Mouse (Mus musculus): ENCODE data around the gene Mki67. TPM values are rescaled to one million over a fixed set of nuclear protein-coding genes. Genes with fewer than 3 reads are reported as not detected.
"Not testable (repeated sequence)": the region's sequence is repeated elsewhere in the genome, so short reads cannot be mapped to it uniquely, and the experiment has no call there.

The Mki67 gene
- total and polyA plus RNA-seq, 3 experiments, result 22.4 to 924 (median 272) TPM

DNA sequence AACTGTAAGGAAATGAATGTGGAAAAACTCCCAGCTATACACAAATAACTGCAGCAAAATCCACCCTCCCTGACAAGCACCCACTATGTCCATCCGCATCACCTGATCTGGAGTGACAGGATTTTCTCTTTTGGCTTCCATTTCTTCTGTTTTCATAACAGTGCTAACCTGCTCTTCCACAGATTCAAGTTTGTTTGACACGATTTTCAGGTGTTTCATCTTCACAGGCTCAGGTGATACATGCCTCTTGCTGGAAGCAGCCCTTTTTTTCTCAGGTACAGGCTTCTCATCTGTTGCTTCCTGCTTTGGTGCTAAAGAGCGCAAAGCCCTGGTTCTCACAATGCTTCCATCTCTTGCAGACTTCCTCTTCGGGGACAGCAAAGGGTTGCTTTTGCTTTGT lies 22.0 kb downstream of the Mki67 start:
- Histone ChIP-seq H3K36me3 (replicated peaks) (peaks cover 88% of the 10 kb centered on the region), H3K27me3 (ENCODE audit: insufficient read depth, low read length) (no peaks in the 10 kb centered on the region), H3K4me3 (ENCODE audit: low read depth, low read length) (no peak overlapping the region), H3K9me3 (replicated peaks) (no peaks in the 10 kb centered on the region), H3K4me1 (ENCODE audit: insufficient read depth, low read depth, low read length) (peaks cover 15% of the 10 kb centered on the region)
- ATAC-seq (ENCODE audit: extremely low read depth, insufficient number of reproducible peaks, low FRiP score, poor library complexity, severe bottlenecking) (no peak), DNase-seq (ENCODE audit: low spot score) (no peak)
- no peak for TF ChIP-seq CTCF (IDR thresholded peaks at IDR 0.05; ENCODE audit: low read depth, low read length)
- TF ChIP-seq TAL1 (conservative IDR thresholded peaks at IDR 0.05; ENCODE audit: low read depth, low read length), result no peak

DNA sequence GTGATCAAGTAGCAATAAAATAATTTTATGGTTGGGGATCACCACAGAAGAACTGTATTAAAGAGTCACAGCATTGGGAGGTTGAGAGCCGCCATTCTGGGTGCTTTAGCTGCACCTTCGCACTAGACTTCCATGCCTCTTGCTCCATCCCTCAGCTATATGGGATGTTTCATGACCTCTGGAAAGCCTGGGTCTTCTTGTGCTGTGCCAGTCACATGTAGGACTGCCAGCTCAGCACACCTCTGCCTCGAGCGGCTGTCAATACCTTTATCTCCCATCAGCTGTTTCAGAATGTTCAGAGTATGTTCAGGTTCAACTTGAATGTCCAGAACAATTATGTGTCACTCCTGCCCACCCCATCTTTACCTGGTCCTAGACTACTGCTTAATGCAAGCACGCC lies 24.2 kb downstream of the Mki67 start:
- H3K4me3 ChIP-seq (ENCODE audit: low read depth, low read length), result no peak overlapping the region
- peaks cover 88% of the 10 kb centered on the region for H3K36me3 ChIP-seq (replicated peaks)
- H3K9me3 ChIP-seq (replicated peaks), result no peaks in the 10 kb centered on the region
- ATAC-seq (ENCODE audit: extremely low read depth, insufficient number of reproducible peaks, low FRiP score, poor library complexity, severe bottlenecking) (no peak), DNase-seq (ENCODE audit: low spot score) (no peak)
- H3K27me3 ChIP-seq (ENCODE audit: insufficient read depth, low read length), result no peaks in the 10 kb centered on the region
- H3K4me1 ChIP-seq (ENCODE audit: insufficient read depth, low read depth, low read length), result peaks cover 18% of the 10 kb centered on the region
- no peak for TF ChIP-seq TAL1 (conservative IDR thresholded peaks at IDR 0.05; ENCODE audit: low read depth, low read length)
- no peak for TF ChIP-seq POLR2AphosphoS5 (IDR thresholded peaks at IDR 0.05; ENCODE audit: insufficient replicate concordance, low read depth, low read length)
- no peak for TF ChIP-seq GATA2 (IDR thresholded peaks at IDR 0.05; ENCODE audit: borderline replicate concordance, low read depth, low read length)
- TF ChIP-seq GATA1 (IDR thresholded peaks at IDR 0.05; ENCODE audit: borderline replicate concordance, low read length), result no peak
- no peak for TF ChIP-seq CTCF (IDR thresholded peaks at IDR 0.05; ENCODE audit: low read depth, low read length)

GRCm38 (mm10) chr7:135689396-135689795 lies 26.8 kb downstream of the Mki67 start:
- Histone ChIP-seq H3K4me3 (ENCODE audit: low read depth, low read length) (no peak overlapping the region), H3K9me3 (replicated peaks) (no peaks in the 10 kb centered on the region), H3K36me3 (replicated peaks) (peaks cover 94% of the 10 kb centered on the region), H3K4me1 (ENCODE audit: insufficient read depth, low read depth, low read length) (peaks cover 17% of the 10 kb centered on the region), H3K27me3 (ENCODE audit: insufficient read depth, low read length) (no peaks in the 10 kb centered on the region)
- TF ChIP-seq CTCF (IDR thresholded peaks at IDR 0.05; ENCODE audit: low read depth, low read length) (no peak), GATA1 (IDR thresholded peaks at IDR 0.05; ENCODE audit: borderline replicate concordance, low read length) (no peak), GATA2 (IDR thresholded peaks at IDR 0.05; ENCODE audit: borderline replicate concordance, low read depth, low read length) (no peak), TAL1 (conservative IDR thresholded peaks at IDR 0.05; ENCODE audit: low read depth, low read length) (no peak), POLR2AphosphoS5 (IDR thresholded peaks at IDR 0.05; ENCODE audit: insufficient replicate concordance, low read depth, low read length) (no peak)
- ATAC-seq (ENCODE audit: extremely low read depth, insufficient number of reproducible peaks, low FRiP score, poor library complexity, severe bottlenecking) (0 out of 2 replicates have a peak, but pooled peaks have one; percentile 4), DNase-seq (ENCODE audit: low spot score) (no peak)

GRCm38 (mm10) chr7:135684938-135685337 lies 31.2 kb downstream of the Mki67 start:
- Histone ChIP-seq H3K4me1 (ENCODE audit: insufficient read depth, low read depth, low read length) (peaks cover 16% of the 10 kb centered on the region), H3K36me3 (replicated peaks) (peaks cover 92% of the 10 kb centered on the region), H3K27me3 (ENCODE audit: insufficient read depth, low read length) (no peaks in the 10 kb centered on the region), H3K4me3 (ENCODE audit: low read depth, low read length) (no peak overlapping the region), H3K9me3 (replicated peaks) (no peaks in the 10 kb centered on the region)
- TF ChIP-seq POLR2AphosphoS5 (IDR thresholded peaks at IDR 0.05; ENCODE audit: insufficient replicate concordance, low read depth, low read length) (peak; percentile 90), TAL1 (conservative IDR thresholded peaks at IDR 0.05; ENCODE audit: low read depth, low read length) (no peak)
- ATAC-seq (ENCODE audit: extremely low read depth, insufficient number of reproducible peaks, low FRiP score, poor library complexity, severe bottlenecking), result no peak
- no peak for DNase-seq (ENCODE audit: low spot score)

DNA sequence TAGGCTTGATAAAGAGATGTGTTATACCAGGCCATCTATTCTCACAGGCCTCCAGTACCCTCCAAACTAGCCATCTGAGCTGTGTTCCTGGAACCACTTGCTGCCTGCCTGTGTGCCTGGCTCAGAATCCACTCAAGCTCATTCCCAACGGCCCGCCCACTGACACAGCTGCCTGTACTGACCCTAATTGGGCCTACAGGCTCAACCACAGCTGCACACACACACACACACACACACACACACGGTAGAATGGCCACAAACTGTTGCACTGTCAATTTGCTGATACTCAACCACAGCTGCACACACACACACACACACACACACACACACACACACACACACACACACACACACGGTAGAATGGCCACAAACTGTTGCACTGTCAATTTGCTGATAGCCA lies 32.1 kb downstream of the Mki67 start:
- peaks cover 93% of the 10 kb centered on the region for H3K36me3 ChIP-seq (replicated peaks)
- peaks cover 11% of the 10 kb centered on the region for H3K4me1 ChIP-seq (ENCODE audit: insufficient read depth, low read depth, low read length)
- H3K9me3 ChIP-seq (replicated peaks); H3K4me3 ChIP-seq (ENCODE audit: low read depth, low read length); DNase-seq (ENCODE audit: low spot score); H3K27me3 ChIP-seq (ENCODE audit: insufficient read depth, low read length): not testable (repeated sequence)
- peak; percentile 11; the same call in 1 of the 2 replicates for ATAC-seq (ENCODE audit: extremely low read depth, insufficient number of reproducible peaks, low FRiP score, poor library complexity, severe bottlenecking)

DNA sequence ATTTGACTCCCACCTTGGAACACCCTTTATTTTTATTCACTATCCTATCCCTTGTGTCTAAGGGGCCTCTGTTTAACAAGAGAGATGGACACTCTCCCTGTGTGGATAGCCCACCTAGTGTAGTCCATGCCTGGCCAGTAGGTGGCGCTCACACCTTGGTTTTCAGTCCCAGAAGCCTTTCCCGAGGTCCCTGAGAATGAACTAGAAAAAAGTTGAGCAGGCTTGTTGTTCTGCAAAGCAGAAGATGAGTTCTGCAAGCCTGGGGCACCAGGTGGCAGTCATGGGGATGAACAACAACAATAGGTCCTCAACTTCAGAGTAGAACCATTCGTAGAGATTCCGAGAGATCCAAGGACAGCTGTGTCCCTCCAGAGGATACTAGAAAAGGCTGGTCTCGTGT lies 35.8 kb downstream of the Mki67 start:
- DNase-seq (ENCODE audit: low spot score), result no peak
- TF ChIP-seq GATA1 (IDR thresholded peaks at IDR 0.05; ENCODE audit: borderline replicate concordance, low read length) (no peak), GATA2 (IDR thresholded peaks at IDR 0.05; ENCODE audit: borderline replicate concordance, low read depth, low read length) (no peak), CTCF (IDR thresholded peaks at IDR 0.05; ENCODE audit: low read depth, low read length) (peak; percentile 42; the same call in 1 of the 2 replicates)
- Histone ChIP-seq H3K27me3 (ENCODE audit: insufficient read depth, low read length) (no peaks in the 10 kb centered on the region), H3K4me1 (ENCODE audit: insufficient read depth, low read depth, low read length) (peaks cover 11% of the 10 kb centered on the region), H3K4me3 (ENCODE audit: low read depth, low read length) (no peak overlapping the region), H3K9me3 (replicated peaks) (no peaks in the 10 kb centered on the region), H3K36me3 (replicated peaks) (peaks cover 96% of the 10 kb centered on the region)
- ATAC-seq (ENCODE audit: extremely low read depth, insufficient number of reproducible peaks, low FRiP score, poor library complexity, severe bottlenecking), result peak; percentile 36; the same call in 1 of the 2 replicates

DNA sequence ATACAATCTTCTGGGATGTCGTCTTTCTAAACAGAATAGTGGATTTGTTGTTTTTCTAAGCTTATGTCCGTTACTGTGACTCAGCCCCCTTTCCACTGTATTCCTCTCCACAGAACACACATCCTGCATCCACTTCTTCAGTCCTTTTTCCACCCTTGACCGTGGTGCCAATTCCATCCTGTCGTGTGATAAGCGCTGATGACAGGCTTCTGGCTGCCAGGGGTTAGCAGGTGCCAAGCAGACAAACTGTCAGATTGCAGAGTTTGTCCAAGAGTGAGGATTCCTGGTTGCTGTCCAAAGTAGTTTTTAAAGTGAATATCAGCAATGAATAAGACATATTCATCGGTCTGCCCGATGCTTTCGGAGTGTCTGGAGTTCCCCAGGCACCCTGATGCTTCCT lies 39.4 kb downstream of the Mki67 start:
- H3K36me3 ChIP-seq (replicated peaks), result peaks cover 99% of the 10 kb centered on the region
- ATAC-seq (ENCODE audit: extremely low read depth, insufficient number of reproducible peaks, low FRiP score, poor library complexity, severe bottlenecking) (no peak), DNase-seq (ENCODE audit: low spot score) (no peak)
- no peak overlapping the region for H3K4me3 ChIP-seq (ENCODE audit: low read depth, low read length)
- H3K27me3 ChIP-seq (ENCODE audit: insufficient read depth, low read length), result no peaks in the 10 kb centered on the region
- TF ChIP-seq GATA1 (IDR thresholded peaks at IDR 0.05; ENCODE audit: borderline replicate concordance, low read length) (no peak), GATA2 (IDR thresholded peaks at IDR 0.05; ENCODE audit: borderline replicate concordance, low read depth, low read length) (no peak), CTCF (IDR thresholded peaks at IDR 0.05; ENCODE audit: low read depth, low read length) (no peak), POLR2AphosphoS5 (IDR thresholded peaks at IDR 0.05; ENCODE audit: insufficient replicate concordance, low read depth, low read length) (no peak), TAL1 (conservative IDR thresholded peaks at IDR 0.05; ENCODE audit: low read depth, low read length) (no peak)
- H3K4me1 ChIP-seq (ENCODE audit: insufficient read depth, low read depth, low read length), result 0 out of 2 replicates have a peak, but pooled peaks cover 4% of the 10 kb centered on the region
- no peaks in the 10 kb centered on the region for H3K9me3 ChIP-seq (replicated peaks)

Data from G1E (cell line).